Mouse (Mus musculus) gastrocnemius, adult 18-20 months (tissue): ENCODE measurements at regions not wholly inside any gene's neighbourhood (a gene's known extent, or its start where the extent isn't known, plus 50 kb on each side); places are given as distances from the start of the nearest gene placed in this dataset.

Experiments used
- DNase-seq: peaks from one replicate; pipeline ENCODE4 v3.0.0; 2021; ENCODE audit warnings: low spot score

- no peak for DNase-seq
These were observed 848.1 kb upstream of the A1bg start for GRCm38 (mm10) chr15:61770721-61771542.

GRCm38 (mm10) chr15:61766544-61767094 lies 843.8 kb upstream of the A1bg start:
- no peak for DNase-seq

GRCm38 (mm10) chr15:61753802-61754201 lies 831.0 kb upstream of the A1bg start:
- DNase-seq = no peak

- no peak for DNase-seq
These were observed 800.9 kb upstream of the A1bg start for GRCm38 (mm10) chr15:61723696-61724095.

GRCm38 (mm10) chr15:61718486-61718885 lies 795.7 kb upstream of the A1bg start:
- DNase-seq = no peak

- no peak for DNase-seq
These were observed 794.4 kb upstream of the A1bg start for GRCm38 (mm10) chr15:61717216-61717615.

- no peak for DNase-seq
These were observed 791.1 kb upstream of the A1bg start for GRCm38 (mm10) chr15:61713953-61714352.

GRCm38 (mm10) chr15:61708928-61709327 lies 786.1 kb upstream of the A1bg start:
- no peak for DNase-seq

GRCm38 (mm10) chr15:61707952-61708351 lies 785.1 kb upstream of the A1bg start:
- DNase-seq = no peak

GRCm38 (mm10) chr15:61692679-61693078 lies 769.9 kb upstream of the A1bg start:
- no peak for DNase-seq

- DNase-seq = no peak
These were observed 767.6 kb upstream of the A1bg start for GRCm38 (mm10) chr15:61690425-61690824.

- DNase-seq = no peak
These were observed 767.1 kb upstream of the A1bg start for GRCm38 (mm10) chr15:61689776-61690397.

- DNase-seq = no peak
These were observed 760.2 kb upstream of the A1bg start for GRCm38 (mm10) chr15:61682968-61683367.

GRCm38 (mm10) chr15:61670556-61670955 lies 747.7 kb upstream of the A1bg start:
- DNase-seq = no peak

GRCm38 (mm10) chr15:61660581-61660980 lies 737.8 kb upstream of the A1bg start:
- no peak for DNase-seq

GRCm38 (mm10) chr15:61656951-61657350 lies 734.1 kb upstream of the A1bg start:
- peak; percentile 5 for DNase-seq

GRCm38 (mm10) chr15:61654846-61655245 lies 732.0 kb upstream of the A1bg start:
- DNase-seq = no peak

GRCm38 (mm10) chr15:61653853-61654252 lies 731.0 kb upstream of the A1bg start:
- no peak for DNase-seq

GRCm38 (mm10) chr15:61618638-61619500 lies 696.1 kb upstream of the A1bg start:
- no peak for DNase-seq

GRCm38 (mm10) chr15:61610662-61611061 lies 687.9 kb upstream of the A1bg start:
- no peak for DNase-seq

GRCm38 (mm10) chr15:61609656-61610055 lies 686.8 kb upstream of the A1bg start:
- DNase-seq = no peak

- DNase-seq = peak; percentile 40
These were observed 685.5 kb upstream of the A1bg start for GRCm38 (mm10) chr15:61608301-61608731.
